Mouse (Mus musculus): ENCODE measurements at regions not wholly inside any gene's neighbourhood (a gene's known extent, or its start where the extent isn't known, plus 50 kb on each side); places are given as distances from the start of the nearest gene placed in this dataset.

DNA sequence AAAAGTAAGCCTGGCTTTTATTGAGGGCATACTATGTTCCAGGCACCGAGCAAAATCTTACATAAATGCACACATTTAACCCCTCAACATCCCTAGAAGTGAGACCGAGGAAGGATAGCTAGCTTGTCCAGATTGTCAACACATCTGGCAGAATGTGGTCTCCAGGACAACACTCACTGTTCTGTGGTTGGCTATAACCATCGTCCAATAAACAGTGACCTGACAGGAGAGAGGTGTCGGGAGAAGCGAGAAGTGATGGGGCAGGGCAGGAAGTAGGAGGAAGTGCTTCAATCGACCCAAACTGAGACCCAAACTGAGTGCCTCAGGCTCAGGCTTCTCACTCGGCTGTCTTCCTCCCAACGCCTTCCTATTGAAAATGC is 70.8 kb upstream of the Picalm start:
- no peak for DNase-seq (ENCODE audit: low spot score in 2 of 2)

DNA sequence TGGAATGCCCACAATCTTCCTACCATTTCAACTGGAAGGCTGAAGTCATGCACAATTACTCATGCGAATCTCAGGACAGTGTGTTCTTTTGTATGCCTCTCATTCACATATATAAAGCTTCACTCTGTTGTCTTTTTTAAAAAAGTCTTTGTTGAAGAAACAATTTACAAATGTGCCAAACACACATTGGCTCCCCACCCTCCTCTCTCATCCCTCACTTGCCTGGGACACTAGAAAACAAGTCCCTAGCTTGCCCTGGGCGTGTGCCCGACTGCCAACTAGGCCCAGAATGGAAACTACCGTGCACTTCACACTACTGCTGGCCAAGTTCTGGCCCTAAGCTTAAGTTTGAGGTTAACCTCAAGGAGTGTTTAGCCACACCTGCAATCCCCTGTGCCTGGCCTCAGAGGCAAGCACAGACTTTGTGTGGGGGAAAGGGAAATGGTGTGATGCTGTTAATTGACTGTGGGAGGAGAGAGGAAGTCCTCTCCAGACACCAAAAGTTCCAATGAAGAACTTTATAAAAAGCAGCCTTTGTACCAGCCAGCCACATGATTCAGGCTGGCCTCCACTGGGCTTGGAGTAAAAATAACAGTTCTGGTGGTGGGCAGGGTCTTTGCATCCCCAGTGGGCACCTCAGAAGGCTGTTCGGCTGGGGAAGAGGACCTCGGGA is 70.2 kb upstream of the Picalm start:
- DNase-seq (ENCODE audit: low spot score in 2 of 2) = peak; percentile 53 to 57

DNA sequence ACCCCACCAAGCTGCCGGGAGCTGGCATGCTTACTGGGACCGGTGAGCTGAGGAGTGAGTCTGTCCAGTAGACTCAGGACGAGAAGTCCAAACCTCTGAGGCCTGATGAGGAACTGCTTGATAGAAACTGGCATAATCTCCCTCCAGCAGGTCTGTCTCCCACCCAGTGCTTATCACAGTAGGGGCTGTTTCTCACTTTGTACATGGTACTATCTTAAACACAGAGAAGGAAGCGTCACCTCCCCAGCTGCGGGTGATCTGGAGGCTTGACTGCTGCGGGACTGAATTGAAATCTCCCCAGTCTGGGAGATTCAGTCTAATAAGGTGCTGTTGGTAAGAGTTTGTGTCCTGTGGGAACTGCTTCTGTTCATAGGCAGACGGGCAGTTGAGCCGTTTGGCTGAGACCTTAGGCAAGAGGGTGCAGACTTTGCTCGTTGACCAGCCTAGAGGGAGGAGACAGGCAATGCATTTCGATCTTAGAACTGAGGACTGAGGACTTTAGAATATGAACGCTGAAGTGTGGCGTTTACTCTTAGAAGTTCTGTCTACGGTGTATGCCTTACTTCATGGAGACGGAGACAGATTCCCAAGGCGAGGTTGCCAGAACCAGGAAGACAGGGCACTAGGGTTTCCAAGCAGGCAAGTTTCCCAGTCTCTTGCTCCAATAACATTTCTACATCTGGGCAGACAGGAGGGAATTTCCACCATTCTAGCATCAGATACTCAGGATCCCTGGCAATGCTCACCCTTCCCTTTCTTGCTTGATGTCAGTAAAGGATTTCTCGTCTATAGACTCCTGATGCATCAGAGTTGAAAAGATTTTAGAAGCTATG is 69.5 kb upstream of the Picalm start:
- DNase-seq (ENCODE audit: low spot score in 2 of 2) = no peak

DNA sequence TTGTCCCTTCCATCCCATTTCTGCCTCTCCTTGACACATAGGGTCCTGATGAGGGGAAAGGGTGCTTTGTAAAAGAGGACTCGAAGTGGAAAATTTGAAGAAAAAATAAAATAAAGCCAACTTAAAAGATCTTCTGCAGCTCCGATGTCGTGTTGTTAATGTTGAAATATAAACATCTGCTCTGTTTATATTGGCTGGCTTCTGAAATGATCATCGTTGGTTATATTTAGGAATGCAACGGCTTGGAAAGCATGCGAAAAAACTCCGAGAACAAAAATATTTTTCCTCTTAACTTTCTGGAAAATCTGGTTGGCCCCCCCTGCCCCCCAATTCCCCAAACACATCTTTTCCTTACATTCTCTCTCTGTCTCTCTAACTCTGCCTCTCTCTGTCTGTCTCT is 68.3 kb upstream of the Picalm start:
- DNase-seq (ENCODE audit: low spot score in 2 of 2) = no peak

DNA sequence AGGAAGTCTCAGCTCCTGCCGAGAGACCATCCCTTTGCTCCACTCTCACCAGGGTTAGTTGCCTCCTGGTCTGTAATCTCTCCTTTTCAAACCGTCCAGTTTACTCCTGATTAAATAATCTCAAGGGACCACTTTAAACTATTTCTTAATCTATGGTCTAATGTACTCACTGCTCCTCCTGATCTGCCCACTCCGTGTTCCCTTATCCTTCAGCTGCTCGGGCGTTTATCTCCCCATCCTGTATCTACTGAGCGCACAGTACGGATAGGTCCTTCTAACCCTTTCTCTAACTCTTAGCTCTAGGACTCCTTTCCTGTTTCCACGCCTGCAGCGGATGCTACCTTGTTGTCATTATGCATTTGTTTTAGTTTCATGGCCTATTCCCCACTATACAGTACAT is 67.1 kb upstream of the Picalm start:
- no peak for DNase-seq (ENCODE audit: low spot score in 2 of 2)

DNA sequence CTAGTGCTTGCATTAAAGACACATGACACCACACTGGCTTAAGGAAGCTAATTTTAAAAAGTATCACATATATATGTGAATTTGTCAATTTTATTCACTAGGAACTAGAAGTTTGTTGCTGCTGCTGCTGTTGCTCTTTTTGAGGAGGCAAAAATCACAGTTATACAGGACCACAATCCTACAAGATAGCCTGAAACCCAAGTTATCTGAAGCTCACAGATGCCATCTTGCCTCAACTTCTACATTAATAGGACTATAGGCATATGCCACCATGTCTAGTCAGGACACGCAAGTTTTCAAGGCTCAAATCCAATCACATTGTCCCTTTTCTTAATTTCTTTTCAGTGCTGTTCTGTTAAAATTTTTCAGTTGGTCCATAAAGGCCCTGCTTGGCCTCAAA is 65.8 kb upstream of the Picalm start:
- no peak for DNase-seq (ENCODE audit: low spot score in 2 of 2)

DNA sequence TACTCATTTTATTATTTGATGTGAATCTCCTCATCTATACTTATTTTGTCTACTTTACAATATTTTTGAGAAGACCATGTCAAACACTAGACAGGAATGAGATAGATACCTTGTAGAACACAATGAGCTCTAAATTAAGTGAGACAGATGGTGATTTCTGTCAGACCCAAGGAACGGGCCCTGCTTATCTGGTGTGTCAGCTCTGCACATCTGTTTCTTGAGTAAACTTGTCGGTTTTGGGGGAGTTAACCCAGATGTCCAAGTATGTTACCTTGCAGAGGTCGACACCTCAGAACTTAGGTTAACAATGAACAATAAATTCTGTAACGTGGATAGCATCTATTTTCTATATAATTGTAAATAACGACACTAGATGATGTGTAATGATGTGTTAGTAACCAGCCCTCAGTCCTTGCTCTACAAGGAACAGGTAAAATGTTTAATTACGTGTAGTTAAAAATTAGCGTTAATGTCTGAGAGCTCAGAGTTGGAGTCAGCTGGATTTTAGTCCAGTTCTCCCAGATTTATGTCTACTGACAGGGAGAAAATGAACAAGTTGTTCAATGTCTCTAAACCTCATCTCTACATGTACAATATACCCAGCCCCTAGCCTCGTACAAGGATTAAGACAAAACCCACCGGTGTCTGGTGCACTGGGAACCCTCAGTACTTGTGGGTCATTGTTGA is 64.6 kb upstream of the Picalm start:
- no peak for DNase-seq (ENCODE audit: low spot score in 2 of 2)

DNA sequence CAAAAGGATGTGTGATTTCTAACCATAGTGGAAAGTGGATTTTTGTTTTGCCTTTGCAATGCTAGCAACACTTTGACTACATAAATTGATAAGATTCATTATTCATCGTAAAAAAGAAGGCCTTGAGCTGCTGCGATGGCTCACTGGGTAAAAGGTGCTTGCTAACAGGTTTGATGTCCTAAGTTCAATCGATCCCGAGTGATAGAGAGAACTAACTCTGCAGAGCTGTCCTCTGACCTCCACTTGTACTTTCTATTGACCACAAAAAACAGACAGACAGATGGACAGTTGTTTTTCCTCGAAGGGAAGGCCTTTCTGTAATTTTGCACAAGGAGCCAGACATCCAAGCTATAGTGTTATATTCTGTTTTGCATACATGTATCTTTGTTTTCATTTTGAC is 63.7 kb upstream of the Picalm start:
- no peak for DNase-seq (ENCODE audit: low spot score in 2 of 2)

DNA sequence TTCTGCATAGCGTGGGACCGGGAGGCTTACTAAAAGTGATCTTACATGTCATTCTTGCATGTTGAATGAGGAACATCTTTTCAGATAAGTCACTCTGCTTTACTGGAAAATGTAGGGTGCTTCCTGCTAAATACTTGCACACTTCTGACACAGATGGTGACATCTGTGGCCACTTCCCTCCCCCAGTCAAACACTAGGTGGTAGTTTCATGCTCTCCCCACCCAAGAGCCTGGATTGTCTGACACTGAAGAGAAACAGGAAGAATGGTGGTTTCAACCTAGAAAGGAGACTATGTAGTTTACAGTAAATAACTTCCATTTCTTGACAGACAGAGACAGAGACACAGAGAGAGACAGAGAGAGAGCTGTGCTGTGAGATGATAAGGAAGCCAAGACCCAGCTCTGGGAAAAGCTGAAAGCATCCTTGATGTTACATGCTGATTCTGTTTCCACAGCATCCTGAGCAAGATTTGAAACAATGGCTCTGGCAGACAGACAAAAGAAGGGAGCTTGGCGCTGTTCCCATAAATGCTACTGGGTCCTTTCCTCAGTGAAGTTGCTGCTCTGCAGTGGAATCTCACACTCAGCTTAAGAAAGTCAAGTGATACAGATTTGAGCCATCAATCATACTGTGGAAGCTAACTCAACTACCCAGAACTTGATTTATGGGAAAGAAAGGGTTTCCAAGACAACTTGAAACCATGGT is 61.9 kb upstream of the Picalm start:
- peak; percentile 45 to 47 for DNase-seq (ENCODE audit: low spot score in 2 of 2)

DNA sequence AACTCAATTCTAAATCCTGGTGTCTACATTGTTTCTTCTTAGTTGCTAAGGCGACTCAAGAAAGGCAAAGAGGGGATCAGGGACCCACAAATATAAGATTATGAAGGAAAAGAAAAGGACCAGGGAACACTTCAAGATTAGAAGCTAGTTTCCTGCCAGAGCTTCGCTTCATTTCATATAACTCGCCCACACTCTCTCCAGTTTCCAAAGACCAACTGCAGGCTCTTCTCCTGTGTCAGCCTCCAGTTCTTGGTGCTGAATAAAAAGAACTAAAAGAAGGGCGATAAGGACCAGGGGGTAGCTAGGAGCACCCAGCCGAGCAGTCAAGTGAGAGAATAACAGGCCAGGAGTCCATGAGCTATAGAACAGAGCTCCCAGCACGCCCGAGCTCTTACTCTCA is 59.7 kb upstream of the Picalm start:
- DNase-seq (ENCODE audit: low spot score in 2 of 2) = no peak

DNA sequence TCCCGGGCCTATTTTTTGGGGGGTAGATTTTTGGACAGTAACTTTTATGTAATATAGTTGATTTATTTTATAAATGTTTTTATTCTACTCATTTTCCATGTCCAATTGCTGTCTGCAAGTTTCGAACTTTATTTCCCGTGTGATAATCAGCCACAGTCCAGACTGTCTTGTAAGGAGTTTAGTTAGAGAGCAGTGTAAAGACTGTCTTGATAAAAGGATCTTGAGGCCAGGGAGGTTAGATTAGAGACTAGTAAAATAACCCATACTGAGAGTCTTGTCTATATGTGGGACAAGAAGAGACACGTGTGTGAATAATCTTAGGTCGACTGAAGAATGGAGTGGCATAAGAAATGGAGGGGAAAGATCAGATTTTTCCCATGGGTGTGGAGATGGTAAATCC is 56.1 kb upstream of the Picalm start:
- DNase-seq (ENCODE audit: low spot score in 2 of 2) = no peak

DNA sequence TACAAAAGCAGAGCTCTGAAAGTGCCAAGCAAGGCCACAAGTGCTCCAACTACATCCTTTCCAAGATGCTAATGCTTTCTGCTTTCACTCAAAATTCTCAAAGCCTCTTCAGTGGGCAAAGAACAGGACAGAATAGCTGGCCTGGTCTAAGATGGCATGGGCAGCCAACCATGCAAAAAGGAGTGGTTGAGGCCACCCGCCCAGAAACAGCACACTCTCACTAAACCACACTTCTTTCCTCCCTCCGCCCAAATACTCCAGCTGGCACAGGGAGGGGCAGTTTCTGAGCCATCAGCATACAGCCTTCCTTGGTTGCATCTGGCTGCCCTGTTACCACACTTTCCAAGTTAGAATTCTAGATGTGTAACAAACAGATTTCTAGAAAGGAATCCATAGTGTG is 55.4 kb upstream of the Picalm start:
- DNase-seq (ENCODE audit: low spot score in 2 of 2) = no peak

DNA sequence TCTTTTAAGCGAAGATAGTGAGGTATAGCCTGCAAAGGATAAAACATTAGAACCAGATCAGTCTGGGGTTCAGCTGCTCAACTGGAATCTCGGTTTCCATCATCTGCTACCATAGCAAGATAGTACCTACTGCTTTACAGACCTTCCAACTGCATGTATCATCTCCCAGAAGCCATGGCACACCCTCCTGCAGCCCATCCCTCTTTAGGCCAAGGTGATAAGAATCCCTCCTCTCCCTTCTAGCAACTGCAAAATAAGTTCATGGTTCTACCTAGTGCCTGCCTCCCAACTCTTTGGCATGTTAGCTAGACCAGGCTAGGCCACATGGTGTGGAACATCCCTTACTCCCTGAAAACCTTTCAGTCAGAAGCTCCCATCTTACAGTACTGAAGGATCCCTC is 52.4 kb upstream of the Picalm start:
- no peak for DNase-seq (ENCODE audit: low spot score in 2 of 2)

DNA sequence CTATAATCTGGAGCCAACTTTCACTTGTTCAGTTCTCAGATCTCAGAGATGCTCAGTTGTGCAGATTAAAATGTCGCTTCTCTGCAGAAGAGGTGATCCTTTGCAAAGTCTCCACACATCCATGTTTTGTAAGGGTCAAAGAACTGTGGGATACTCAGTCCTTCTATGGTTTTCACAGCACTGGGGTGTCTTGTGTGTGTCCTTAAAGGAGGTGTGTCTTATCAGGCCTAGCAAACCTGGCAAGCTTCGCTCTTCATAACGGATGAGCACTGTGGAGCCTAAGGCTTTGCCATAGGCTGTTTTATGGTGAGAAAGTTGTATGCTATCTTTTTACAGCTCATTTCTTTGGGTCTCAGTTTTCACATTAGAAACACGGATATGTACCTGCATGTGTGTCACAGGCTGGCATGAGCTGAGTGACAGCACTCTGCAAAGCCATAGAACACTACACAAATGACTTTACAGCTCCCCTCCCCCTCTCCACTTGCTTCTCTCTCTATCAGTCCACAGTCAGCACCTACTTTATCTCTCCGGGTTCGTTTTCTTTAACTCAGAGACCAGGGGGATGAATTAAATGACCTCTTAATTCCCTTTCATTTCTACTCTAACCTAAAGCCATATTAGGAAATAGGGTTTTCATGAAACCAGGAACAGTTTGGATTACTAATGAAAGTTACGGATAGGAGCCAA is 49.8 kb upstream of the Picalm start:
- DNase-seq (ENCODE audit: low spot score in 2 of 2) = no peak
